Mouse (Mus musculus): ENCODE results near the gene Sec61a2.

Gene Sec61a2

GRCm38 (mm10) chr2:5894843-5895570, at the start of gene Sec61a2:
Sec61a2 (minus strand) TSS chr2:5895432.
- DNase-seq = peak; percentile 93

DNA sequence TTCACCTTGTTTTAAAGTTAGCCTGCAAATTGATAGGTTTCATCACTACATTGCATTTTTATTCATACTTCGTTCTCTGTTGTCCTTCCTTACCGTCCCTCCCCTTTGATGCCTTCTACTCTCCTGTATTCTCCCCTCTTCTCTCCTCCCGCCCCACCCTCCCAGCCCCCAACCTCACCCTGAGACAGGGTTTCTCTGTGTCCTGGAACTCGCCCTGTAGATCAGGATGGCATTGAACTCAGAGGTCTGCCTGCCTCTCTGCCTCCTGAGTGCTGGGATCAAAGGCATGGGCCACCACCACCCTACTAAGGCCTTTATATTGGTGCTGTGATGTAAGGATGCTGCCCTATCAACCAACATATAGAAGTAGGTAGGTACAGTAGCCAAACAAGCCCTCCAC, 47.8 kb upstream of the Sec61a2 start:
- DNase-seq = no peak

DNA sequence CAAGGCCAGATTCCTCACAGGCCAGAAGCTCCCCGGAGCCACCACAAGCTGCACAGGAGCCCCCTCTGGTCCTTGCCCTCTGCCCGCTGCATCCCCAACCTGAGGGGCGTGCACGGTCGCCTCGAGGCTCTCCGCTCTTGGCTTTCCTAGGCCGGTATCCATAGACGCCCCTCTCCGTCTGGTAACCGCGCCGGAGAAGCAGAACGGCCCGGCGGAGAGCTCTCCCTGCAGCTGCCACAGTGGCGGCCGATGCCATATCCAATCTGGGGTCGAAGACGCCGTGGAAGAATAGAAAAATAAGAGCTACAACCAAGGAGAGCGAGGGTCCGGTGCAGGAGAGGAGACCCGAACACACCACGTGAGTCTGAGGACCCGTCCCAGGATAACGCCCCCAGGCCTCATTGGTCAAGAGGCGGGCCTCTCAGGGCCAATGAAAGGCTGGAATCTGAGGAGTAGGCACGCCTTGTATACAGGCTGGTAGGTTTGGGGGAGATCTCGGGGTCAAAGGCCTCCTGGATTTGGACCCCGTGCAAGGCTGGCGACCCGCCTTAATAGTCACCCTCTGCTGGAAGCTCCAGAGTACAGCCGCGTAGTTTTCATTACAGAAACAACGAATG, 47.3 kb upstream of the Sec61a2 start, which contains the start of gene Dhtkd1:
TSS of gene Dhtkd1 (minus strand) at position 377 of the 617 bp plus-strand sequence.
- DNase-seq = peak; percentile 48

DNA sequence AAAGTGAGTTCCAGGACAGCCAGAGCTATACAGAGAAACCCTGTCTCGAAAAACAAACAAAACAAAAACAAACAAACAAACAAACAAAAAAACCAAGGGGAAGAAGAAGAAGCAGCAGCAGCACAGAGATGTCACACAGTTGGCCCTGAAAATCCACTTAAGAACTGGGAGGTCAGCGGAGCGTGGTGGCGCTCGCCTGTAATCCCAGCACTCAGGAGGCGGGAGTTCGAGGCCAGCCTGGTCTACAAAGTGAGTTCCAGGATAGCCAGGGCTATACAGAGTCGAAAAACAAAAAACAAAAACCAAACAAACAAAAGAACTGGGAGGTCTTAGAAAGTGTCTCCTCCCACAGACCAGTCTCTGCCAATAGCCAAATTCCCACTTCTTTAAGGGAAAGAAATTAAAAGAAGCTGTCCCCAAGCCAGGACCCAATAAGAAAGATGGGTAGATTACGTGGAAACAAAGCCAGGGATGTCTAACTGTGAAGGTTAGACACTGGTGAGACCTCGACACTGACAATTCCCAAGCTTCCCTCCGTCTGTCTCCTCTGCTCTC, 46.7 kb upstream of the Sec61a2 start:
- DNase-seq = no peak

GRCm38 (mm10) chr2:5940936-5941335, 45.7 kb upstream of the Sec61a2 start:
- no peak for DNase-seq

DNA sequence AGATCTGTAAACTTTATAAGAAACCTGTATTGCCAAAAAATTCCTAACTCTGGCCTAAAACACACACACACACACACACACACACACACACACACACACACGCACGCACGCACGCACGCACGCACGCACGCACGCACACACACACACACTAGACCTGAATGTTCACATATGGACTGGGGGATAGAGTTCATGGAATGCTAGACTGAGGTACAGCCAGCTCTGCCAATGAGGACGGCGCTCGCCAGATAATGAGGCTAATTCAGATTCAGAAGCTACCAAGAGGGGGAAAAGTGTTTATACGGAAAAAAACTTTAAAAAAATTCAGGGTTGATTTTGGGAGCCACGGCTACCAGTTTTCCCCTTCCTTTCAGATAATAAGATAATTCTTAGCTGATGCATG, 44.7 kb upstream of the Sec61a2 start:
- no peak for DNase-seq

DNA sequence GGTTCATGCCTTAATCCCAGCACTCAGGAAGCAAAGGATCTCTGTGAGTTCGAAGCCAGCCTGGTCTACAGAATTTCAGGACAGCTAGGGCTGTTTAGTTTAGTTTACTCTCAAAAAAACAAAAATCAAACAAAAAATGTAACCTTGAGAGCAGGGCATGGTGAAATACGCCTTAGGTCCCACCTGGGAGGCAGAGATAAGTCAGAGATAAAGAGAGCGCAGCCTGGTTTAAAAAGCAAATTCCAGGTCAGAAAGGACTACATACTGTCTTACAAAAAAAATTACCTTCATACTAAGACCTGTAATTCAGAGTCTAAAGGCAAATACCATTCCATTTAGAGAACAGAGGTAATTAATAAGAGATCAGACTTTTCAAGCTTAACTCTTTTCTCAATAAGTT, 44.1 kb upstream of the Sec61a2 start:
- DNase-seq = no peak

- no peak for DNase-seq
These were observed 41.3 kb upstream of the Sec61a2 start for GRCm38 (mm10) chr2:5936550-5936949.

- no peak for DNase-seq
These were observed 40.8 kb upstream of the Sec61a2 start for GRCm38 (mm10) chr2:5936068-5936467.

- DNase-seq = no peak
These were observed 39.7 kb upstream of the Sec61a2 start for GRCm38 (mm10) chr2:5934936-5935335.

GRCm38 (mm10) chr2:5931938-5932337, 36.7 kb upstream of the Sec61a2 start:
- no peak for DNase-seq

- no peak for DNase-seq
These were observed 35.2 kb upstream of the Sec61a2 start for GRCm38 (mm10) chr2:5930291-5931054.

DNA sequence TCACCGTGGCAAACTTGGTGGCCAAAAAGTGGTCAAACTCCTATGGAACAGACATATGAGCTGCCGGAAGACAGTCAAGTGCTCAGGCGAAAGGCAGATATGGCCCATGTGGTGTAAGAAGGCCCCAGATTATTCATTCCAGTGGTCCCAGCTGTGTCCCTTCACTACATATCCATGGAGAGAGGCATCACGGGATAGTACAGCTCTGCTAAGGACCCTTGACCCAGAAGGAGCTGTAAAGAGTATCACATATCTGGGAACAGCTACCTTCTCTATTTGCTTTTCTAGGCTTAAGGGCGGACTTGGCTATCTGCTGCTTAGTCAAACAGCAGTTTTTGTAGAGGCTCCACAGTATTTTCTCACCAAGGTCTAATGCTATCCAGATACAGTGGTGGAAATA, 34.6 kb upstream of the Sec61a2 start:
- DNase-seq = no peak

DNA sequence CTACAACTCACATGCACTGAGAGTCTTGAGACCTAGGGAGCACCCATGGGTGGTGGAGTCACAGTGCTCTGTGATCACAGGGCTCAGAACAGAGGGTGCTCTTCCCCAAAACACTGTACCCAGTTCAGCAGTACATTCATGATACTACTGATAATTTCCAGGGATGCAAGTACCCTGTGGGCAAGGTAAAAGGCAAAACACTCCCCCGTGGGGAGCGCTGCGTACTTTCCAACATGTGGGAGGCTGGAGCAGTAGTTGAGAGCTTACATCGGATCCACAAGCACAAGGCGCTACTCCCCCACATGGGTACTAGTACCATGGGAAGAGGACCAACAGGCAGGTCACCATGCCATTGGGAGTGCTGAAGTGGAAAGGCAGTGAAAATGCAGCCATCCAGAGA, 32.2 kb upstream of the Sec61a2 start:
- DNase-seq = no peak

GRCm38 (mm10) chr2:5923786-5924185, 28.6 kb upstream of the Sec61a2 start:
- no peak for DNase-seq

DNA sequence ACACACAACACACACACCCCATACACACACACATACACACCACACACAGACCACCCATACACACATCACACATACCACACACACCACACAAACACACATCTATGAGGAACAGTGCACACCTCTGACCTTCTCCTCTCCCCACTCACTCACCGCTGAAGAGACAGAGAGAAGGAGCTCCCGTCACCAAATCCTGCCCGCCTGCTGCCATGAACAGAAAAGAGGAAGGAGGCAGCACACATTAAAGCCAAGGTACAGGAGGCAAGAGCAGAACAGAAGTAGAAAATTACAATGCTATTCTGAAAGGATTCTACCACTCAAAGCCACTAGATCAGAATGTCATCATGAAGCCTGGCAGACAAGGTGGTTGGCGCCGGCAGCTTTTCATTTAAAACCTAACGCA, 27.6 kb upstream of the Sec61a2 start:
- DNase-seq = no peak

- DNase-seq = no peak
These were observed 16.2 kb upstream of the Sec61a2 start for GRCm38 (mm10) chr2:5911282-5911965.

GRCm38 (mm10) chr2:5906625-5907024, 11.4 kb upstream of the Sec61a2 start:
- peak; percentile 58 for DNase-seq

- DNase-seq = no peak
These were observed 10.9 kb upstream of the Sec61a2 start for GRCm38 (mm10) chr2:5906092-5906491.

- DNase-seq = peak; percentile 46
These were observed 4.9 kb upstream of the Sec61a2 start for GRCm38 (mm10) chr2:5900145-5900544.

GRCm38 (mm10) chr2:5894296-5894695, 936 bp downstream of the Sec61a2 start:
- no peak for DNase-seq

GRCm38 (mm10) chr2:5889412-5889811, 5.8 kb downstream of the Sec61a2 start:
- no peak for DNase-seq

DNA sequence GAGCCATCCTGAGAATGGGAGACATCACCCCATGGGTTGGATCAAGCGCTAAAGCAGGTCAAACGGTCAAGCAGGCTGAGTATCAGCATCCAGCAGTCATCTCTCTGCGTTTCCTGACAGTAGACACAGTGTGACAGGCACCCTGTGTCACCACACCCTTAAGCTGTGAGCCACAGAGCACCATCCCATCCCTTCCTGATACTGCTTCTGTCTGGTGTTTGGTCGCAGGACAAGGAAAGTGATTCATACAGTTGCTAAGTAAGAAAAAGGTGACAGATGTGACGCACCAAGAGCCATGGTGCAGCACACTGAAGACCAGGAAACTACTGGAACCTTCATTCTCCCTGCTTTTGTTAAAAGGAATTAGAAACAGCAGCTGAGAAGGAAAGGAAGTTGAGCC, 6.4 kb downstream of the Sec61a2 start:
- no peak for DNase-seq
